Mouse (Mus musculus): ENCODE data around the gene Wipf2. TPM values are rescaled to one million over a fixed set of nuclear protein-coding genes. Genes with fewer than 3 reads are reported as not detected.

Gene Wipf2
- polyA plus RNA-seq, 1 experiment from 2014 or later = 3.3 TPM

GRCm38 (mm10) chr11:98939953-98940641 is 76.7 kb downstream of the Wipf2 start:
- DNase-seq (ENCODE audit: low spot score) (no peak), ATAC-seq (no peak)
- no peaks in the 10 kb centered on the region for H3K36me3 ChIP-seq (ENCODE audit: control insufficient read depth, insufficient read depth, low read length)
- no peaks in the 10 kb centered on the region; the same call in 1 of the 2 replicates for H3K27me3 ChIP-seq (replicated peaks; ENCODE audit: control insufficient read depth, insufficient read depth, low read length)
- no peak overlapping the region for H3K4me3 ChIP-seq (ENCODE audit: low read depth, low read length)
- WGBS = 49% methylated on average over 11 of the region's 11 CpGs
- peak overlapping the region; percentile 63; the same call in 1 of the 2 replicates for H3K4me2 ChIP-seq (ENCODE audit: low read length)
- H3K9me3 ChIP-seq (replicated peaks; ENCODE audit: control insufficient read depth, low read length) = no peaks in the 10 kb centered on the region
- no peak overlapping the region for H3K9ac ChIP-seq (ENCODE audit: low read length)
- peaks cover 73% of the 10 kb centered on the region for H3K4me1 ChIP-seq (ENCODE audit: control insufficient read depth, insufficient read depth, low read length)
- H3K27ac ChIP-seq (ENCODE audit: low read depth, low read length) = no peak overlapping the region

- Histone ChIP-seq H3K27ac (ENCODE audit: low read depth, low read length) (peak overlapping the region; percentile 78; the same call in 1 of the 2 replicates), H3K27me3 (replicated peaks; ENCODE audit: control insufficient read depth, insufficient read depth, low read length) (no peaks in the 10 kb centered on the region; the same call in 1 of the 2 replicates), H3K4me2 (ENCODE audit: low read length) (peak overlapping the region; percentile 63), H3K4me1 (ENCODE audit: control insufficient read depth, insufficient read depth, low read length) (peaks cover 73% of the 10 kb centered on the region), H3K9me3 (replicated peaks; ENCODE audit: control insufficient read depth, low read length) (no peaks in the 10 kb centered on the region), H3K36me3 (ENCODE audit: control insufficient read depth, insufficient read depth, low read length) (no peaks in the 10 kb centered on the region), H3K9ac (ENCODE audit: low read length) (peak overlapping the region; percentile 66; the same call in 1 of the 2 replicates), H3K4me3 (ENCODE audit: low read depth, low read length) (peak overlapping the region; percentile 43; the same call in 1 of the 2 replicates)
- 33% methylated on average over 3 of the region's 3 CpGs for WGBS
- no peak for ATAC-seq
- no peak for DNase-seq (ENCODE audit: low spot score)
Measured at GRCm38 (mm10) chr11:98940776-98941175, 77.3 kb downstream of the Wipf2 start.

GRCm38 (mm10) chr11:98941341-98941825 is 77.9 kb downstream of the Wipf2 start:
- 0% methylated on average over 12 of the region's 12 CpGs for WGBS
- H3K4me2 ChIP-seq (ENCODE audit: low read length) = peak overlapping the region; percentile 63
- no peaks in the 10 kb centered on the region for H3K9me3 ChIP-seq (replicated peaks; ENCODE audit: control insufficient read depth, low read length)
- ATAC-seq = 0 out of 2 replicates have a peak, but pooled peaks have one; percentile 2
- peak overlapping the region; percentile 78 for H3K27ac ChIP-seq (ENCODE audit: low read depth, low read length)
- peaks cover 67% of the 10 kb centered on the region for H3K4me1 ChIP-seq (ENCODE audit: control insufficient read depth, insufficient read depth, low read length)
- DNase-seq (ENCODE audit: low spot score) = peak; percentile 79
- H3K9ac ChIP-seq (ENCODE audit: low read length) = peak overlapping the region; percentile 66
- H3K4me3 ChIP-seq (ENCODE audit: low read depth, low read length) = peak overlapping the region; percentile 43
- H3K36me3 ChIP-seq (ENCODE audit: control insufficient read depth, insufficient read depth, low read length) = no peaks in the 10 kb centered on the region
- H3K27me3 ChIP-seq (replicated peaks; ENCODE audit: control insufficient read depth, insufficient read depth, low read length) = no peaks in the 10 kb centered on the region; the same call in 1 of the 2 replicates

- H3K27me3 ChIP-seq (replicated peaks; ENCODE audit: control insufficient read depth, insufficient read depth, low read length) = no peaks in the 10 kb centered on the region
- peak overlapping the region; percentile 63 for H3K4me2 ChIP-seq (ENCODE audit: low read length)
Measured at GRCm38 (mm10) chr11:98941826-98942550, 78.5 kb downstream of the Wipf2 start.

GRCm38 (mm10) chr11:98942555-98942922 is 79.1 kb downstream of the Wipf2 start:
- DNase-seq (ENCODE audit: low spot score) (no peak), ATAC-seq (no peak)
- peaks cover 60% of the 10 kb centered on the region for H3K4me1 ChIP-seq (ENCODE audit: control insufficient read depth, insufficient read depth, low read length)
- peak overlapping the region; percentile 78 for H3K27ac ChIP-seq (ENCODE audit: low read depth, low read length)
- H3K4me3 ChIP-seq (ENCODE audit: low read depth, low read length) = peak overlapping the region; percentile 43
- 60% methylated on average over 3 of the region's 3 CpGs for WGBS
- no peaks in the 10 kb centered on the region for H3K9me3 ChIP-seq (replicated peaks; ENCODE audit: control insufficient read depth, low read length)
- H3K36me3 ChIP-seq (ENCODE audit: control insufficient read depth, insufficient read depth, low read length) = no peaks in the 10 kb centered on the region
- peak overlapping the region; percentile 66; the same call in 1 of the 2 replicates for H3K9ac ChIP-seq (ENCODE audit: low read length)
- peak overlapping the region; percentile 63 for H3K4me2 ChIP-seq (ENCODE audit: low read length)
- no peaks in the 10 kb centered on the region for H3K27me3 ChIP-seq (replicated peaks; ENCODE audit: control insufficient read depth, insufficient read depth, low read length)

More at GRCm38 (mm10) chr11:98941826-98942550, 78.5 kb downstream of the Wipf2 start:
- H3K9me3 ChIP-seq (replicated peaks; ENCODE audit: control insufficient read depth, low read length) = no peaks in the 10 kb centered on the region
- ATAC-seq = peak; percentile 49
- 4% methylated on average over 15 of the region's 15 CpGs for WGBS
- H3K4me1 ChIP-seq (ENCODE audit: control insufficient read depth, insufficient read depth, low read length) = peaks cover 61% of the 10 kb centered on the region
- peak overlapping the region; percentile 43 for H3K4me3 ChIP-seq (ENCODE audit: low read depth, low read length)
- peak overlapping the region; percentile 66 for H3K9ac ChIP-seq (ENCODE audit: low read length)
- peak overlapping the region; percentile 78 for H3K27ac ChIP-seq (ENCODE audit: low read depth, low read length)
- H3K36me3 ChIP-seq (ENCODE audit: control insufficient read depth, insufficient read depth, low read length) = no peaks in the 10 kb centered on the region
- DNase-seq (ENCODE audit: low spot score) = peak; percentile 90

GRCm38 (mm10) chr11:98942923-98943641 is 79.6 kb downstream of the Wipf2 start:
- Histone ChIP-seq H3K27ac (ENCODE audit: low read depth, low read length) (peak overlapping the region; percentile 78), H3K4me3 (ENCODE audit: low read depth, low read length) (no peak overlapping the region), H3K9ac (ENCODE audit: low read length) (no peak overlapping the region), H3K27me3 (replicated peaks; ENCODE audit: control insufficient read depth, insufficient read depth, low read length) (no peaks in the 10 kb centered on the region), H3K4me1 (ENCODE audit: control insufficient read depth, insufficient read depth, low read length) (peaks cover 59% of the 10 kb centered on the region), H3K36me3 (ENCODE audit: control insufficient read depth, insufficient read depth, low read length) (no peaks in the 10 kb centered on the region), H3K9me3 (replicated peaks; ENCODE audit: control insufficient read depth, low read length) (no peaks in the 10 kb centered on the region), H3K4me2 (ENCODE audit: low read length) (no peak overlapping the region)
- ATAC-seq = no peak
- peak; percentile 69 for DNase-seq (ENCODE audit: low spot score)
- WGBS = 53% methylated on average over 8 of the region's 8 CpGs

GRCm38 (mm10) chr11:98943741-98944461 is 80.5 kb downstream of the Wipf2 start:
- H3K27me3 ChIP-seq (replicated peaks; ENCODE audit: control insufficient read depth, insufficient read depth, low read length) = no peaks in the 10 kb centered on the region
- no peaks in the 10 kb centered on the region for H3K9me3 ChIP-seq (replicated peaks; ENCODE audit: control insufficient read depth, low read length)
- DNase-seq (ENCODE audit: low spot score) = no peak
- H3K27ac ChIP-seq (ENCODE audit: low read depth, low read length) = no peak overlapping the region
- ATAC-seq = no peak
- no peak overlapping the region for H3K4me2 ChIP-seq (ENCODE audit: low read length)
- H3K36me3 ChIP-seq (ENCODE audit: control insufficient read depth, insufficient read depth, low read length) = no peaks in the 10 kb centered on the region
- WGBS = 33% methylated on average over 14 of the region's 14 CpGs
- no peak overlapping the region for H3K4me3 ChIP-seq (ENCODE audit: low read depth, low read length)
- H3K9ac ChIP-seq (ENCODE audit: low read length) = peak overlapping the region; percentile 21; the same call in 1 of the 2 replicates
- H3K4me1 ChIP-seq (ENCODE audit: control insufficient read depth, insufficient read depth, low read length) = peaks cover 52% of the 10 kb centered on the region
